Mouse (Mus musculus): ENCODE results near the gene Svbp.

Svbp gene

DNA sequence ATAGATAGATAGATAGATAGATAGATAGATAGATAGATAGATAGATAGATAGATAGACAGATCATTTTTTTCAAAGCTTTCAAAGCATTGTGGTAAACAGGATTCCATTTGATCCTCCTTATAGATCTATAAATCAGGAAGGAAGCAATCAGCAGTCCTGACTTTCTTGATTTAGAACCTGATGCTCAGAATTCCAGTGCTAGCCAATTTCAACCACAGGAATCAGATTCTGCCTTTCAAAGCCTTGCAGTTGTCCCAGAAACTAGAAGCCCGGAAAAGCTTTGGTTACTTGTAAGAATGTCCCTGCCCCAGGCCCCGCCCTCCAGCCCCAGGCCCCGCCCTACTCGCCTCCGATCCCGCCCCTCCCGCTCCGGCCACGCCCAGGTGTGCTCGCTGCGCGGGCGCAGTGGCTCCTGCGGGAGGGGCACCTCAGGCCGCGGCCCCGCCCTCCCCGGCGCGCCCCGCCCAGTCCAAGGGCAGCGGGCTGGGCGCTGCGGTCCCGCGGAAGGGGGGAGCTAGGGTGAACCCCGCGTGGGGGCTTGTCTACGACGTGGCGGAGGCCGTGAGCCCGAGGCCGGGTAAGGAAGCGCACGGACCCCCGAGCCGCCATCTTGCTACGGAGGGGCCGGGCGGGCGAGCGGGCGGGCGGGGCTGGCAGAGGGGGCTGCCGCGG lies at the start of gene Svbp:
Svbp (plus strand) TSS at position 398 of the 673 bp plus-strand sequence.
- peak; percentile 43 to 71 for DNase-seq (ENCODE audit: low spot score in 2 of 2)

DNA sequence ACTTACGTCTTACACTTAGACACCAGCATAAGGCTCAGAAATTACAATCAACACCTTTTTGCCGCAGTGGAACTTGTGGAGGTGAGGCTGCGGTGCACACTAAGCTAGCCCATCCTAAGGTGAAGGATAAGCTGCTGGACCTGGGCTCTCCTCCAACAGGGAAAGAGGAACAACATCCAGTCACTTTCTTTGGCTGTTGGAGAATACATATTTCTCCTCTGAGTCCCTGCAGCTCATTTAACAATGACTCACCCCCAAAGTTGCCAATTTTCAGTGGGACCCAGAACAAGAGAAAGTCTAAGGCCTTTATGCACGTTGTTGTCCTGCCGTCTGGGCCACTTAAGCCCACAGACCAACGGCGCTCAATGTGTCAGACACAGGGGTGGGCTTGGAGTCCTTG lies 48.3 kb upstream of the Svbp start:
- DNase-seq (ENCODE audit: low spot score in 2 of 2) = no peak

DNA sequence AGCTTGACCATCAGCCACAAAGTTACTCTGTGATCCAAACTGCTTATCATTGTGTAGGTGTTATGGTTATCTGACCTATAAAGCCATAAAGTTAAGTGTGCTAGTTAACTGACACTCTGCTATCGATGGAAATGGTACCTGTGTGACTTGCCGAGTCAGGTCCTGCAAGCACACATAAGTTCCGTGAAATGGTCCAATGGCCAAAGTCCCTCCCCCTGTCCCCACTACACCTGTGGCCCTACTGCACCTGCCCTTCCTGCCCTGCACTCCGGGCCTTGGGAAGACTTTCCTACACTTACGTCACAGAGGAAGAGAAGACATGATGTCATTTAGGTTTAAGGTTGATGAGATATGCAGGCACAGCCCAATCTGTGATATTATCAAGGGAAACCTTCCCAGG lies 47.8 kb upstream of the Svbp start:
- no peak for DNase-seq (ENCODE audit: low spot score in 2 of 2)

DNA sequence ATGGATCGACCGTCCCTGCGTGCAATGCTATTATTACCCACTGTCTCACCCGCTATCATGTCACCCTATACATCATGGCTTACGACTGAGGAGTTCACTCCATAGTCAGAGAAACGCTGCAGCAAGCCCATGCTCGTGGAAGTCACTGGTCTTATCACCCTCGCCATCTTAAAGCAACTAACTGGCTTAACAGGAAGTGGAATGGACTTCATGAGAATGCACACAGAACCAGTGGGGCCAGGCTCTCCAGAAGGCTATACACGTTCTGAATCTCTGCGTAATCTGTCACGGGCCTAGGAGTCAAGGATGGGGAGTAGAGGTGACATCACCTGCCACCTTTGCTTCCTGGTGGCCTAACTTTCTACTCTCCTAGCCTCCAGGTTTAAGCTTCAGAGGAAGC lies 46.4 kb upstream of the Svbp start:
- no peak for DNase-seq (ENCODE audit: low spot score in 2 of 2)

DNA sequence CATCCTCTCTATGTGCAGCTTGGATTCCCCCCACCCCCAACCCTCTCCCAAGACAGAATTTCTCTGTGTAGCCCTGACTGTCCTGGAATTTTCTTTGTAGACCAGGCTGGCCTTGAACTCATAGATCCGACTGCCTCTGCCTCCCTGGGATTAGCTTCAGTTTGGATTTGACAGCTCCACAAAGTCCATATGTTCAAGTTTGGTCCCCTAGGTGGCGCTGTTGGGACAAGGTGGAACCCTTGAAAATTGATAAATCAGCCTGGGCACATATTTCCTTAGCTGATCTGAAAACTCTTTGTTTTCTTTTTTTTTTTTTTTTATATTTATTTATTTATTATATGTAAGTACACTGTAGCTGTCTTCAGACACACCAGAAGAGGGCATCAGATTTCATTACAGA lies 37.9 kb upstream of the Svbp start:
- DNase-seq (ENCODE audit: low spot score in 2 of 2) = peak in 1 of 2 experiments; percentile 55

DNA sequence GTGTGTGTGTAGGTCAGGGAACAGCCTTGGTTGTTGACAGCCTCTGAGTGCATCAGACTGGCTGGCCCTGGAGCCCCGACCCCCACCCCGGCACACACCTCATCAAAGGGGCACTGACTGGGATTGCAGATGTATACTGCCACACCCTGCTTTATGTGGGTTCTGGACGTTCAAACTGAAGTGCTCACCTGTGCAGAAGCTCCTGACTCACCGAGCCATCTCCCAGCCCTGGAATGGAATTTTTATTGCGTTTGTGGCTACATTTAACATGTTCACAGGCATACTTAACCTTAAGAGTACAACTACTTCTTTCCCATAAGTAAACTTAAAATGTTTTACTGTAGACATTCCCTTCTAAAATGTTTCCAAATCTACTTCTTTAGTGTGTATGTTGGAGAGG lies 37.2 kb upstream of the Svbp start:
- no peak for DNase-seq (ENCODE audit: low spot score in 2 of 2)

DNA sequence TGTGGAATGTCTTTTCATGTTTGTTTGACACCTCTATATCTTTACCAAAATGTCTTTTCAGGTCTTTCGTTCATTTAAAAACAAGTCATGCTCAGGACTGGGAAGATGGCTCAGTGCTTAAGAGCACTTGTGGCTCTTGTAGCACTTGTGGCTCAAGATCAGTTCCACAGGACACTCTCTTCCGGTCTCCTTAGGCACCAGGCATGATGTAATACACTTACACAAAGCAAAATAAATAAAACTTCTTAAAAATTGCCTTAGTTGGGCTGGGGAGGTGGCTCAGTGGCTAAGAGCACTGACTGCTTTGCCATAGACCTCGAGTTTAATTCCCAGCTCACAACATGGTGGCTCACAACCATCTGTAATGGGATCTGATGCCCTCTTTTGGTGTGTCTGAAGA lies 33.7 kb upstream of the Svbp start:
- no peak for DNase-seq (ENCODE audit: low spot score in 2 of 2)

DNA sequence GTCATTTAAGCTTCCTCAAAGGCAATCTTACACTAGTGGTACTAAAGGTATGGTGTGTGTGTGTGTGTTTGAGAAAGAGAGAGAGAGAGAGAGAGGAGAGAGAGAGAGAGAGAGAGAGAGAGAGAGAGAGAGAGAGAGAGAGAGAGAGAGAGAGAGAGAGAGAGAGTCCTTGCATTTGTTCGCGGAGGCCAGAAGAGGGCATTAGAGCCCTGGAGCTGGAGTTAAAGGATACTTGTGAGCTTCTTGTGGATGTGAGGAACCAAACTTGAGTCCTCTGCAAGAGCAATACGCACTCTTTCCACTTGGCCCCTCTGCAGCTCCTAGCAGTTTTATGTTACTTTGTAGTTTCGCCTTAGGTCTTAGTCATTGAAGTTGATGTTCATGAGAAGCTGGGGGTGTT lies 32.1 kb upstream of the Svbp start:
- DNase-seq (ENCODE audit: low spot score in 2 of 2) = no peak

DNA sequence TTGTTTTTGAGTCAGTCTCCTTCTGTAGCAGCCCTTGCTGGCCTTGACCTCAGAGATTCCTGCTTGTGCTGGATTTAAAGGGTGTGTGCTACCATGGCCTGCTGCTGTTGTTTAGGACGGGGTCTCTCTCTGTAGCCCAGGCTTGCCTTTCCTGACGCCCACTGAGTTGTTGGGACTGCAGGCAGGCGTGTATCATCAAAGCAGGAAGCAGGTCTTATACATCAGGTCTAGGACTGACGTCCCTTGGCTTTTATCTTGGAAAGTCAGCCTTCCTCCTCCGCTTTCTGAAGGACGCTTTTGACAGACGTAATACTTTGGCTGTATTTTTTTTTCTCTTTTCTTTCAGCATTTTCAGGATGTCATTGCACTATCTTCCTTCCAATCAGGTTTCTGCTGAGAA lies 29.2 kb upstream of the Svbp start:
- DNase-seq (ENCODE audit: low spot score in 2 of 2) = no peak

DNA sequence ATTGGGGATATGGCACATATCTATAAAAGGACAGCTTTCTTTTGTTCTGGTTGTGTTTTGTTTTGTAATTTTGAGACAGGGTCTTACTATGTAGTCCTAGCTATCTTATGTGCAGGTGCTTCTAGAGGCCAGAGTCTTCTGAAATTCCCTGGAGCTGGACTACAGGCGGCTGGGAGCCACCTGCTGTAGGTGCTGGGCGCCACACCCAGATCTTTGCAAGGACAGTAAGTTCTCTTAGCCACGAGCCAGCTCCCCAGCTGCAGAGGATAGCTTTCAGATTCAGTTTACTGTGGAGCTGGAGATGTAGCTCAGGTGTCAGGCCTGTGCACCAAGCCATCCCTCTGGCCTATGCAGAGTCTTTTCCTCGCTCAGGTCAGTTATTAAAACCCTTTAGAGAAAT lies 28.0 kb upstream of the Svbp start:
- no peak for DNase-seq (ENCODE audit: low spot score in 2 of 2)

DNA sequence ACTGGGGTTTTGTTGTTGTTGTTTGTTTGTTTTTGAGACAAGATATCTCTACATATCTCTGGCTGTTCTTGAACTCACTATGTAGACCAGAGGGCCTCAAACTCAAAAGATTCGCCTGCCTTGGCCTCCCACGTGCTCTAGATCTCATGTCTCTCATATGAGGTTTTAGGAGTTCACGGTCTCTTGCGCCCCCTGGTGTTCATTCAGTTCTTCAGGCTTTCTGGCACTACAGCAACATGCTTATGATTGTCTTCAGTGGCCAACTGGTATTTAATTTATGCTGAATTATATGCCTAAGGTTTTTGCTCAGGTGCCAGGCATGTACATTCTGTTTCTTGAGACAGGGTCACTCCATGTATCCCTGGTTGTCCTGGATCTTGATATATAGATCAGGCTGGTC lies 27.4 kb upstream of the Svbp start:
- DNase-seq (ENCODE audit: low spot score in 2 of 2) = peak; percentile 49 to 92

DNA sequence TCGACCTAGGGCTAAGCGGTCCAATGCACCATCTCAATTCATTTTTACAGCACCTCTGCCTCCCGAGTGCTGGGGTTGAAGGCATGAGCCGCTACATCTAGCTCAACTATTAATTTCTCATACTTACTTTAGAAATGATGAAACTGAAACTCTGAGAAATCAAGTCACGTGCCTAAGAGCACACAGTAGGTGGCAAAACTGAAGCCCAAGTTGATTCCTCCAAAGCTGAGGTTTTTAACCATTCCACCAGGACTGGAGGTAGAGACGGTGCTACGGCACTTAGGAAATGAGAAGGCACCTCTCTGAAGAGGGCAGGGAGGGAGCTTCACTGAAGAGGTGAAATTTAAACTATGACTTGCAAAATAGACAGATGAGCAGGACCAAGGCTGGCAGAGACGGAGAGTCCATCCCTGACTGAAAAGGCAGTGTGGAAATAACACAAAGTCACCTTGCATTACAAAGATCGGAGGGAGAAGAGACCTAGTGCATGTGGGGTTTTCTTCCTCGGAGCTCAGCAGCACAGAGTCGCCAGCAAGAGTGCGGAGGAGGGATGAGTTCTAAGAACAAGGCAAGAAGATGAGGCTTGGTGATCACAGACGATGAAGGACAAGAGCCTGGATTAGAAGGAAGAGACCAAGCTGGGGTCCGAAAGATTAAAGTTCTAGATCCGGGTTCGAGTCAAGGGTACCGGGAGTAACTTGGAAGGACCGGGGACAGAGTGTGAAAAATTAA lies 22.0 kb upstream of the Svbp start:
- peak in 1 of 2 experiments; percentile 38 for DNase-seq (ENCODE audit: low spot score in 2 of 2)

DNA sequence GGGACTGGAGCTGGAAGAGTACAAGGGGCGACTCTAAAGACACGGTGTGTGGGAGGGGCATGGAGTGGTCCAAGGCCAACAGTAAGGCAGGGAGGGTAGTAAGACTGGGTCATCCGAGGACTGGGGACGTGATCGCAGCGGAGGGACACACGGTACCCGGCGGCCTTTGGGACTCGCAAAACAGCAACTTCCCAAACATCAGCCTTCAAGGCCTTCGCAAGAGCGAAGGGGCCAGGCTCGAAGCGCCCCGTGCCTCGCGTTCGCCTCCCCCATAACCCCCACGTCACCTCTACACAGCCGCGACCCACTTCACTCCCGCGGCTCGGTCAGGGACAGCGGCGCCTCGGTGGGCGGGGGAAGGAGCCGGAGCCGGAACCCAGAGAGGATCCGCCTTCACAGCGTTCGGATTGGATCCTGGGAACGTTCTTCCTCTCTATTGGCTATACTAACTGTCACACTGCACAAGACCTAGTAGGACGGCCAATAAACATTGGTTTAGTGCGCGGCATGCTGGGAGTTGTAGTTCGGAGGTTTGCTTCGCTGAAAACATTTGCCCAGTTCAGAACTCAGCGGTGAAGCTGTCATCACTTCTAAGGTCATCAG lies 21.2 kb upstream of the Svbp start, which contains the start of gene Zfp691:
Zfp691 (minus strand) TSS at position 345 of the 603 bp plus-strand sequence.
- DNase-seq (ENCODE audit: low spot score in 2 of 2) = peak; percentile 96 to 97

DNA sequence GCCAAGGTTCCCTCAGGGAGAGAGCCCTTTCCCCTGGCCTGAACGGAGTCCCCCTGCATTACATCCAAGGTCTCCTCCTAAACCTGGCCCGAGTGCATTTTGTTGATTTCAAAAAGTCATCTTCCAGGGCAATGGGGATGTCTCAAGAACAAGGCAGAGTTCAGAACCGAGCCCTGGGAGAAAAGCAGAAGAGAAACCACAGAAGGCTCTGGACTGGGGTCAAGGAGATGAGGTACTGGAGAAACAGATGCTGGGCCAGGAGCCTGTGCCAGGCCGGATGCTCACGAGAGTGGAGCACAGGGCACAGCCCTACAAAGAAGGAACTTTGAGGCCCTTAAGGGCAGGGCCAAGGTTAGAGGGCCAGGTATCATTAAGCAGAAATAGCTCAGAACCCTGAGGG lies 17.4 kb upstream of the Svbp start:
- no peak for DNase-seq (ENCODE audit: low spot score in 2 of 2)

DNA sequence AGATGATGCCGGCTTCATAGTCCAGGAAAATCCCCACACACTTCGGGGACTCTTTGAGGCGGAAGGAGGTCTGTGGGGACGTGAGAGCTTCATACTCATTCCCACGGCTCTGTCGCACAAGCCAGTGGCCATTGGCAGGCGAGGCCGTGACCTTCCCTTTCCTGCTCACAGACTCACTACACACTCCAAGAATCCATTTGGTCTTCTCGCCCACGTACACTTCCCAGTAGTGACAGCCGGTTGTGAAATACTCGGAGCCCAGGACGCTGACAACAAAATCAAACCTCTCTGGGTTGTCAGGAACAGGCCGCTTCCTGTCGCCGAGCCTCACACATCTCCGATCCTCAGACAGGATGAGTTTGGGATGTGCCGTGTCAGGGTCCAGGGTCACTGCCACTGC lies 16.8 kb upstream of the Svbp start:
- no peak for DNase-seq (ENCODE audit: low spot score in 2 of 2)

DNA sequence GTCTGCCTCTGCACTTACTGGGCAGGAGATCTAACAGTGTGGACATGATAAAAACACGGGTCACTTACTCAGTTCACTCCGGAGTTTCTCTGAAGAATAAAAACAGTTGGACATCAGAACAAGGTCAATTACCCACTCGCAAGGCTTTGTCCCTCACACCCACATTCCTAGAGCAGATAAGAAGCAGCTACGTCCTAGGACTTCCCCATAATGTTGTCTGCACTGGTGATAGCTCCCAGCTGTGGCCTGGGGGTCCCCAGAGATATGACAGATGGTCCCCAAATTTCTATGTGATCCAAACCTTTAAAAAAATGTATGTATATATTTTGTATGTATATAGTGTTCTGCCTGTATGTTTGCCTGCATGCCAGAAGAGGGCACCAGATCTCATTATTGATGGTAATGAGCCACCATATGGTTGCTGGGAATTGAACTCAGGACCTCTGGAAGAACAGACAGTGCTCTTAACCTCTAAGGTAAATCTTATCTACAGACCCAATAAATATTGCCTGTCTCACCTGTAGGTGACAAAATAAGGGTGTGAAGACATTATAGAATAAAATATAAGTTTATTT lies 14.9 kb upstream of the Svbp start:
- DNase-seq (ENCODE audit: low spot score in 2 of 2) = no peak

DNA sequence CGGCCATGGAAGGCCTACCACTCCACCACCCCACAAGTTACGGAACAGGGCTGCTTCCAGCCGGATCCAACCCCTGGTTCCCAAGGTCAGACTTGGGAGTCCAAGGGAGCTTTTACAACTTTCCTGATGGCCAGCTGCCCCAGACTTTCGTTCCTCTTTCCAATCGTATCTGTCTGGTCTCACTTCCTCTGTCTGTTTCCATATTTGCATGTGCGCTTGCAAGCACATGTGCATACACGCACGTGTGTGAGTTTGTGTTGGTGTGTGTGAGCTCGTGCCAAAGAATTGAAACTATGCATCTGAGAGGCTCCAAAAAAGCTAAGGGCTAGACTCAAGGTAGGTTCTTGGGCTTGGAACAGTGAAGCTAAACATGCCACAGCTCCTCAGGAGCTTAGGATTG lies 13.7 kb upstream of the Svbp start:
- no peak for DNase-seq (ENCODE audit: low spot score in 2 of 2)

DNA sequence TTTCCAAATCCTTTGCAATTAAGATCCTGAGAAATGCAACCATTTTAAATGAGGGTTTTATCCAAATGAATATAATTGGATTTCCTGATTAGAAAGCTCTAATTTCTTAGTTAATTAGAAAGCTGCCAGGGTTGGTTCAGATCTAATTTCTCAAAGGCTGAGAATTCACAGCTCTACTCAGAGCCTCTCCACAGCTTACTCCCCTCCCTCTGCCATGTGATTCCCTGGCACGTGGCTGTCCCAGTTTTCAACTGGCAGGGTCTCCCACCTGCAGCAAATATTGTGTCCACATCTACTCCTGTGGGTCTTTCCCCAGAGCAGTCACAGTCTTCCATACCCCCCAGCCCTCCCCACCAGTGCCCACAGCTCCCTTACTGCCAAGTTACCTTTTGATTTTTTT lies 11.6 kb upstream of the Svbp start:
- no peak for DNase-seq (ENCODE audit: low spot score in 2 of 2)

DNA sequence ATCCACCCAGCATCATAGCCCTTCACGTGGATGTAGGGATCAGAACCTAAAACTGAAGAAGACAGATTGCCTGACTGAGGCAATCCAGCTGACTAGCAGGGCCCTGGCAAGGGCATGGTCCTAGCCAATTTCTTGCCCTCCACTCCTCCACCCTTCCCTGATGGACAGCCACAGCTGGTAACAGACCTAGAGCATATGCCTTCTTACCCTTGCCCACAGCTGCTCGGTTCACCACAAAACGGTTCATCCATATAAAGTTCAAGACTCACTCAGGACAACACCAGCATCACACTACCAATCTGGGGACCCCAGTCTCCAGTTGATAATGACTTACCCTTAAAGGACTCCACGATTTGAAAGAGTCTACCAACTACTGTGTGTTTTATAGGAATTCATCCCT lies 9.3 kb upstream of the Svbp start:
- DNase-seq (ENCODE audit: low spot score in 2 of 2) = no peak

DNA sequence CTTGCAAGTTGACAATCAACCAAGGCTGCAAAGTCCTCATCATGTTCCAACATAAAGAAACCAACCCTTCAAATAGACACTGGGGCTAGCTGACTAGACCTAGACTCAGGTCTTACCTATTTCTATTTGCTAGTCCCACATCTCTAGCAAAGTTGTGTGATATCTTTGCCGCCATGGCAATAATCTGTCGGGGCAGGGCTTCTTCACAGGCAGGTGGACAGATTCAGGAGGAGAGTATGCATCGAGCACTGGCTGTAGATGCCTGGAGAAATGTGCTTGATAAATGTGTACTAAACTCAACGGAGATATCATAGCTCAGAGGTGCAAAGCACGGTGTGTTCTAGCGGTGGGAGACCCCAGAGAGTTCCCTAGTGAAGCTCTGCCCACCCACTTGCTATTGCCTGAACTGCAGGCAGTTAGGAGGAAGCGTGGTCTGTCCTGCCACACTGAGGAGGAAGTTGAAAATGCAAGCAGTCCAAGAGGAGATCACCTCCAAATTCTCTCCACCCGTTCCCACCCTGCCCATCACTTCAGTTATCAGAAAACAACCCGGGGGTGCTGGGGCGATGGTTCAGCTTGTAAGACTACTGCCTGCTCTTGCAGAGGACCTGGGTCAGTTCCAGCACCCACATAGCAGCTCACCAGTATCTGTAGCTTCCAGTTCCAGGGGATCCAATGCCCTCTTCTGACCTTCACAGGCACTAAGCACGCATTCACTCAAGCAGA lies 6.9 kb upstream of the Svbp start:
- DNase-seq (ENCODE audit: low spot score in 2 of 2) = no peak

DNA sequence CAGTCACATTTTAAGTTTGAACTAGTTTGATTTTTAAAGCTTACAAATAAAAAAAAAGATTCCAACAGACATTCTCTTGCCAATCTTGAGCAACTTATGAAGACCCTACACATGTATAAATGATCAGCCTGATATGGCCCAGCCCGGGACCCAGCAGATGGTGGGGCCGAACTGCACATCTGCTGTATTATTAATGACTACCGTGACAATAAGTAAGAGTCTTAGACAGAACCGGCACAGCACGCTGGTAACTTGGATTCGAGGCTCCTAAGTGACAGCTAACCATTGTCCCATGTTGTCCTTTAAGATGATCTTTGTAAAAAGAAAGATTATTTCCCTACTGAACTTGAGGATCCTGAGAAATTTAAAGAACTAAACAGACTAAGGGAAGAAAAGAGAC lies 5.7 kb upstream of the Svbp start:
- DNase-seq (ENCODE audit: low spot score in 2 of 2) = no peak

DNA sequence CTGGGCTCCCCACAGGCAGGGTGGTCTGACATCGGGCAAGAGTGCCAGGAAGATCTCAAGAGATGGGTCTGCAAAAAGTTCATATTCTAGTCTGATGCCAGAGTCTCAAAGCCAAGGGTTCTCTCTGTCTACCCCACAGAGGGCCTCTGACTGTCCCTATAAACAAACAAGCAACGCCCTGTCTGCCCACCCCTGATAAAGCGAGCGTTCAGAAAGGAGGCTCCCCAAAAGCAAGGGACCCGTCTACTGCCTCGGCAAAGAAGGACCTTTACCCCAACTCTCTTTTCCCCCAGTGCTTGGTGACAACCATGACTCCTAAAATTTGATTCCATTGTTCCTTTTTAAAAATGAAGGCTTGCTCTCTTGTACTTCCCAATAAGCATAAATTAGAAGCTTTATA lies 5.2 kb upstream of the Svbp start, which contains the start of gene Ermap:
Ermap (minus strand) TSS at position 148 of the 400 bp plus-strand sequence.
- DNase-seq (ENCODE audit: low spot score in 2 of 2) = no peak
